Mouse (Mus musculus): ENCODE data around the gene Piezo1. TPM values are rescaled to one million over a fixed set of nuclear protein-coding genes. Genes with fewer than 3 reads are reported as not detected.
A peak's percentile ranks its signal among the peaks of the same experiment; 100 is the strongest.

The Piezo1 gene
- polyA plus RNA-seq, 1 experiment = not detected

DNA sequence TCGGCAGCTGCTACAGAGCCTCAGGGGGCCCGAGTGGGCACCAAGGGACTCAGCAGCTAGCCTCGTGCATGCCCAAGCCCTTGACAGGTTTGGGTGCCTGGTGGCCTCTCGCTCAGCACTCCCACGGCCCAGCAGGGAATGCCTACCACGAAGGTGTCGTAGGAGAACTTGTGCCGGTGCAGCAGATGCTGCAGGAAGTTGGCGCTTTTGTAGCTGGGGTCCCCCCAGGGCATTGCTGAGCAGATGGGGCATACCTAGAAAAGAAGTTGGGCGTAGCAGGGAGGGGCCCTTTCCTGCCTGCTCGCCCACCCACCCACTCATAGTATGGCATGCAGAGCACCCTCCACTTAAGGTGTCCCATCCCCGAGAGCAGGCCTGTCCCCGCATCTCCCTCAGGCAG is 83.3 kb downstream of the Piezo1 start:
- TF ChIP-seq POLR2A (IDR thresholded peaks at IDR 0.05; ENCODE audit: insufficient read depth, low read depth, low read length) = no peak
- TF ChIP-seq CTCF (IDR thresholded peaks at IDR 0.05; ENCODE audit: insufficient read depth, low read depth, low read length) = no peak
- Histone ChIP-seq H3K27ac (ENCODE audit: insufficient read depth, low read depth, low read length) (no peak overlapping the region), H3K4me3 (ENCODE audit: insufficient read depth, low read depth, low read length) (no peak overlapping the region), H3K4me1 (ENCODE audit: control insufficient read depth, insufficient read depth, low read length) (peaks cover 9% of the 10 kb centered on the region)
- 86% methylated on average over 13 of the region's 13 CpGs for WGBS

DNA sequence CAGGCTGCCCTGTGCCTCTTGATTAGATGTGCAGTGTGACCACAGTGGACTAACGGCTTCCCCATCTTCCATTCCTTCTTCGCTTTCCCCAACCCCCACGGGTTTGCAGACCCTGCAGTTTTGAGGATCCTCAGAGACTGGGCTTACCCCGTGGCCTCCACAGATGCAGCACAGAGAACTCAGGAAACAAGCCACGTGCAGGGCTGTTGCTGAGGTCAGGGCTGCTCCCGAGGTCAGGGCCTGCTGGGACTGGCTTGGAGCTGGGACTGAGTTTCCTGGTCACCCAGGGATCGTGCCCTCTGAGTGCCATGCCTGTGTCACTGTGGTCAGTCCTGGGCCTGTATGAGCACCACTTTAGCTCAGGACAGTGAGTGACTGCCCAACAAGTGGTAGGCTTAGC is 86.1 kb downstream of the Piezo1 start:
- H3K27ac ChIP-seq (ENCODE audit: insufficient read depth, low read depth, low read length) = no peak overlapping the region
- 74% methylated on average over 7 of the region's 7 CpGs for WGBS
- peaks cover 35% of the 10 kb centered on the region for H3K4me1 ChIP-seq (ENCODE audit: control insufficient read depth, insufficient read depth, low read length)
- TF ChIP-seq CTCF (IDR thresholded peaks at IDR 0.05; ENCODE audit: insufficient read depth, low read depth, low read length) (no peak), POLR2A (IDR thresholded peaks at IDR 0.05; ENCODE audit: insufficient read depth, low read depth, low read length) (no peak)
- H3K4me3 ChIP-seq (ENCODE audit: insufficient read depth, low read depth, low read length) = no peak overlapping the region

DNA sequence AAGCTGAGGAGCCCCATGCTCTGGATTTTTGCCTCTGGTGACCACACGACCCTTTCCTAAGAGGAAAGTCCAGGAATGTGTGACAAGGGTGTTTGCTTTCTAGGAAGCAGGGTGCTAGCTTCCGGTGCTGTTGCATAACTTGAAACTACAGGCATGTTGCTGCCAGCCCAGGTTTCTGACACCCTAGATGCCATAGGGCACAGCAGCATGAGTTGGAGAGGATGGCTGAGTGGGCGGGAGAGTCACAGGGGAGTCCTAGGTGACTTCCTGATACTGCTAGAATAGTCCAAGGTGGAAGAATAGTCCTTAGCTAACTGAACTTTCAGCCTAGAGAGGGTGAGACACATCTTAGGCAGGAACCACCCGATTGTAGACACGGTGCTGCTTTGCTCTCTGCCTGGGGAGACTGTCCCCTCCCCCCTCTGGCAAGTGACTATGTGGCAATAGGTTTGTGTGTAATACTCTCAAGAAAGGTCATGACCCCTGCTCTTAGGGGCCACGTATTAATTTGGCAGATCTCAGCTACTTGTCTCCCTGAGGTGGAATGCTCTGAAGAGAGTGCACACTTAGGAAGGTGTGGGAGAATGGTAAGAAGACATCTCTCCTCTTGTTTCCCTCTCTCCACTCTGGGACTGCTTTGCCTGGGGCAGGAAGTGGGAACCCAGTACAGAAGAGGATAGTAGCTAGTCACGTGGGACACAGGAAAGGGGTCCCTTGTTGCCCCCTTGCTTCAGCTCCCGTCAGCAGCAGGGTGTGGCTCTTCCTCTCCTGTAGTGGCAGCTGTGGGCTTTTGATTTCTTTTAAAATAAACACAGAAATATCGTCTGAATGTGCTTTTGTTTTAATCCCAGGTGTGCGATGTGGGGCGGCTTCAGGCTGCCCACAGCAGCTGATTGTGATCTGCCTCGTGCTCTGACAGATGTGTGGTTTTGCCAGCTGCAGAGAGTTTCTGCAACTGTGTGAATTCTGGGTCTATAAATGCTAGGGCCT is 87.2 kb downstream of the Piezo1 start:
- Histone ChIP-seq H3K4me3 (ENCODE audit: insufficient read depth, low read depth, low read length) (no peak overlapping the region), H3K4me1 (ENCODE audit: control insufficient read depth, insufficient read depth, low read length) (peaks cover 41% of the 10 kb centered on the region), H3K27ac (ENCODE audit: insufficient read depth, low read depth, low read length) (no peak overlapping the region)
- TF ChIP-seq CTCF (IDR thresholded peaks at IDR 0.05; ENCODE audit: insufficient read depth, low read depth, low read length) = no peak
- TF ChIP-seq POLR2A (IDR thresholded peaks at IDR 0.05; ENCODE audit: insufficient read depth, low read depth, low read length) = no peak
- 63% methylated on average over 12 of the region's 12 CpGs for WGBS

DNA sequence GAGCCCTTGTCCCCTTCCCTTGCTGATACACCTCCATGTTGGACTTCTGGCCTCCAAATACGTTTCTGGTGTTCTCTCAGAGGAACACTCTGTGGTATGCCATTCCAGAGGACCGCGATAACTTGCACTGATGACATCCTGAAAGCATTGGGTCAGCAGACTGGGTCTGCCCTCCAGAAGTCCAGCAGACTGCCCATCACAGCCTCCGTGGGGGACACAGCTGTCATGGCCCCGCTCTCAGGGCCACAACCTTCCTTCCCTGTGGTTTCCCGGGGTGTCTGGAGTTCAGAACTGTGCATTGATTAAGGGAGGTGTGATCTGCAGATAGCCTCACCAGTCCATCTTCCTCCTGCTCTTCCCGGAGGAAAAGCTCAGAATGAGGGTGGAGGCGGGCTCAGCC is 88.6 kb downstream of the Piezo1 start:
- peaks cover 49% of the 10 kb centered on the region for H3K4me1 ChIP-seq (ENCODE audit: control insufficient read depth, insufficient read depth, low read length)
- 76% methylated on average over 8 of the region's 8 CpGs for WGBS
- TF ChIP-seq POLR2A (IDR thresholded peaks at IDR 0.05; ENCODE audit: insufficient read depth, low read depth, low read length) = no peak
- TF ChIP-seq CTCF (IDR thresholded peaks at IDR 0.05; ENCODE audit: insufficient read depth, low read depth, low read length) = no peak
- peak overlapping the region; percentile 27 for H3K27ac ChIP-seq (ENCODE audit: insufficient read depth, low read depth, low read length)
- no peak overlapping the region for H3K4me3 ChIP-seq (ENCODE audit: insufficient read depth, low read depth, low read length)

DNA sequence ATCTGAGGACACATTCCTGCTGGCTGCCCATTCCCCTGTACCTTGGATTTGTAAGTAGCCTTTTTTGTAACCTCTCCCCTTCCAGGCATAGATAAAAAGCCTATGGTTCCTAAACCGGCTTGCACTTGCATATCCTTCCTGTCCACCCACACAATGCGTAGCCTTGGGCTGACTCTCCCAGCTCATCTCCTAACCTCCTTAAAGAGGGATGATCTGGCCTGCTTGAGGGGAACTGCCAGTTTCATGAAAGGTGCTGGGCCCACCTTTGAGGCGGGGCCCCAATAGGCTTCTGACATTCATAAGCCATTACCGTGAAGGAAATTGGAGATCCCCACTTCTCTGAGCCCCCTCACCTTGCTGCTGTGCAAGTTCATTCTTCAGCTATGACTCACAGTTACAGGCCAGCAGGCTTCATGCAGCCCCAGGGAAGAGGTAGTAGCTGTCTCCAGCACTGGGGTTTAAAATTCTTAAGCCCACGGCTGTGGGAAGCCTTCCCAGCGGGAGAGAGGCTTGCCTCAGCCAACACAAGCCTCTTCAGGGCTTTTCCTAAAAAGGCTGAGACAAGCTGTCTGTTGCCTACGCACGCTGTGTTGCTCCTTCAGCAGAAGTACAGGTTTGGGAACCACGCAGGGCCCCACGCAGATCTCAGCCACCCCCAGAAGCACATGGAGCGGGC is 89.5 kb downstream of the Piezo1 start:
- Histone ChIP-seq H3K4me1 (ENCODE audit: control insufficient read depth, insufficient read depth, low read length) (peaks cover 54% of the 10 kb centered on the region), H3K4me3 (ENCODE audit: insufficient read depth, low read depth, low read length) (no peak overlapping the region), H3K27ac (ENCODE audit: insufficient read depth, low read depth, low read length) (peak overlapping the region; percentile 60)
- WGBS = 38% methylated on average over 11 of the region's 11 CpGs
- TF ChIP-seq POLR2A (IDR thresholded peaks at IDR 0.05; ENCODE audit: insufficient read depth, low read depth, low read length) = no peak
- no peak for TF ChIP-seq CTCF (IDR thresholded peaks at IDR 0.05; ENCODE audit: insufficient read depth, low read depth, low read length)

DNA sequence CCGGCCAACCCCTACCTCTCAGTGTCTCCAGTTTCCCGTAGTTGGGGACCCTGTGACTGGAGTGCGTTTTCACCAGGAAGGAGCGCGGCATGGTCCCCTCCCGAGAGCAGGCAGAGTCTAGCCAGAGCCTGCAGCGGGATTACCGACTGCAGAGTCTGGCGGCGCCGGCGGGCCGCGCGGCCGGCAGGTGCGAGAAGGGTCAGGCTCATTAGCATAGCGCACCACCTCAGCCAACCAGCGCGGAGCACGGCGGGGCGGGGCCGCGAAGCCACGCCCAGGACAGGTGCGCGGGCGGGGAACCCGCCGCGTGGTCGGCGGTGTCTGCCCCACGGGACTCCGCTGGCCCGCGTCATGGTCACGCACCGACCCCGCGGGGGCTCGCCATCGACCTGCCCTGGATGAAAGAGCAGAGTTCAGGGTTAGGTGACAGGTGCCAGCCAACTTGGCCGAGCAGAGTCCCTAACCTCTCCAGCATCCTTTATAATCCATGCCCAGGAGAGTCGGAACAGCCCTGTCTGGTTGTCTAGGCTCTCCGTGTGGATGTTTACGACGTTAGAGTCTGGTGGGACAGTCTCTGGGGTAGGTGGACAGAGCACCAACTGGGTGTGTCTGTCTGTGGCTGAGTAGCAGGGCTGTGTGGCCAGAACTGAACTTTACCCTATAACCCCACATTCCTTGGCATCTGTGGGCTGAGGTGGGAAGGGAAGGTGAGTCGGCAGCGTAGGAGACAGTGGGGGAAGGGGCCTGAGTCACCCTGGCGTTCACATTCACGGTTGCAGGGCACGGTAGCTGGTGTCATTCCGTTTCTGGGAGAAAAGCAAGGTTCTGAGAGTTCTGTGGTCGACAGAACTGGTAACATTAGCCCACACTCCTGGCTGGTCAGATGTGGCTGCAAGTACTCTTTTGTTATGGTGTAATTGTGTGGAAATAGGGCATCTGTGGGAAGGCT is 90.3 kb downstream of the Piezo1 start, which contains the start of gene Snai3:
TSS of gene Snai3 (minus strand) at position 210 of the 949 bp plus-strand sequence.
- Histone ChIP-seq H3K4me1 (ENCODE audit: control insufficient read depth, insufficient read depth, low read length) (peaks cover 54% of the 10 kb centered on the region), H3K27ac (ENCODE audit: insufficient read depth, low read depth, low read length) (peak within 1 kb of the TSS; percentile 60), H3K4me3 (ENCODE audit: insufficient read depth, low read depth, low read length) (peak within 1 kb of the TSS; percentile 34)
- TF ChIP-seq CTCF (IDR thresholded peaks at IDR 0.05; ENCODE audit: insufficient read depth, low read depth, low read length) (no peak), POLR2A (IDR thresholded peaks at IDR 0.05; ENCODE audit: insufficient read depth, low read depth, low read length) (no peak)
- WGBS = 3% methylated on average over 56 of the region's 56 CpGs

DNA sequence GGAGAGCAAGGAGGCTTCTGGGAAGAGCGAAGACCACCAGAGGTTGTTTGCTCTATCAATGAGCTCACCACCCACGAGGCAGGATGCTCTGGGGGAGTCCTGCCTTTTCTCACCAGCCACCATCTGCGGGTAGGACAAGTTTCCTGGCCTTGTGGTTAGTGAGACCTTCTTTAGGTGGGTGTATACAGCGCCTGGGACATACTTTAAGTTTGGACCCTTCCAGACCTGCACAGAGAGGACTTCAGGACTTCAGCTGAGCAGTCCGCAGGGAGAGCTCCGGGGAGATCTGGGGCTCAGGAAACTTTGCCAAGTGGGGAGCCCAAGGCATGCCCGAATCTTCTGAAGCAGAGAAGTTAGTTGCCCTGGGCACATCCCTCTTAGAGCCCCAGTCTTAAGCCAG is 91.1 kb downstream of the Piezo1 start:
- no peak for TF ChIP-seq POLR2A (IDR thresholded peaks at IDR 0.05; ENCODE audit: insufficient read depth, low read depth, low read length)
- no peak for TF ChIP-seq CTCF (IDR thresholded peaks at IDR 0.05; ENCODE audit: insufficient read depth, low read depth, low read length)
- H3K4me3 ChIP-seq (ENCODE audit: insufficient read depth, low read depth, low read length) = peak overlapping the region; percentile 34; the same call in 1 of the 2 replicates
- H3K27ac ChIP-seq (ENCODE audit: insufficient read depth, low read depth, low read length) = no peak overlapping the region
- H3K4me1 ChIP-seq (ENCODE audit: control insufficient read depth, insufficient read depth, low read length) = peaks cover 54% of the 10 kb centered on the region
- WGBS = 22% methylated on average over 7 of the region's 7 CpGs

DNA sequence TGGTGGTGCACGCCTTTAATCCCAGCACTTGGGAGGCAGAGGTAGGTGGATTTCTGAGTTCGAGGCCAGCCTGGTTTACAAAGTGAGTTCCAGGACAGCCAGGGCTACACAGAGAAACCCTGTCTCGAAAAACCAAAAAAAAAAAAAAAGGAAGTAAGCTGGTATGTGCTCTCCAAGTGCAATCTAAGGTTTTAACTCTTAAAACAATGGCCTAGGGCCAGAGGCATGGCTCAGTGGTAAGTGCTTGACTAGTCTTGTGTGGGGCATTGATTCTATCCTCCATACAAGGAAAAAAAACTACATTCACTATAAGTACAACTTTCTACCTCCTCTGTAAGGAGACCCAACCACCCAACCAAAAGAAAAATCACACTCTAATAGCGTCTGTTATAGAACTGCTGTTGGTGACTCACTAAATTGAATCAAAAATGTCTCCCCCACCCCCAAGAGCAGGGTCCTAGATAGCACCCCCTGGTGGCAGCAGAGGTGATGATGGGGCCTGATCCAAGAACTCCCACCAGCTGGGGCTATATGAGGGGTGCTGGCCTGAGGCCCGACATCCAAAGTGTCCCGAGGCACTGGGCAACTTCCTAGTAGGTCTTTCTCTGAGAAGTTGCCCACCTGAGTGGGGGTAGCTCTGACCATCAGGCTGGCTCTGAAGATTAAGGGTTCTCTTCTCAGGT is 91.8 kb downstream of the Piezo1 start:
- no peak overlapping the region for H3K4me3 ChIP-seq (ENCODE audit: insufficient read depth, low read depth, low read length)
- H3K4me1 ChIP-seq (ENCODE audit: control insufficient read depth, insufficient read depth, low read length) = peaks cover 54% of the 10 kb centered on the region
- TF ChIP-seq CTCF (IDR thresholded peaks at IDR 0.05; ENCODE audit: insufficient read depth, low read depth, low read length) (peak; percentile 32; the same call in 1 of the 2 replicates), POLR2A (IDR thresholded peaks at IDR 0.05; ENCODE audit: insufficient read depth, low read depth, low read length) (no peak)
- 58% methylated on average over 6 of the region's 6 CpGs for WGBS
- no peak overlapping the region for H3K27ac ChIP-seq (ENCODE audit: insufficient read depth, low read depth, low read length)

Data from olfactory bulb, adult 2 months (tissue).